Mouse (Mus musculus) midbrain, embryonic 11.5 days (tissue): ENCODE measurements at regions not wholly inside any gene's neighbourhood (a gene's known extent, or its start where the extent isn't known, plus 50 kb on each side); places are given as distances from the start of the nearest gene placed in this dataset.
A peak's percentile ranks its signal among the peaks of the same experiment; 100 is the strongest.

Source experiments
- ATAC-seq: fragments of 200-750 bp; cut with Nextera tagmentation; 2 replicates; pipeline ENCODE4 v1.8.0; 2017; ENCODE audit warnings: moderate TSS enrichment, moderate library complexity; ENCODE audit not compliant: low FRiP score
- DNase-seq: peaks from one replicate; pipeline ENCODE4 v3.0.0; 2015; ENCODE audit warnings: low spot score; ENCODE audit errors: missing footprints
- H3K27ac ChIP-seq: fragments of 300-500 bp; sonication (generic); 2 replicates; pipeline ENCODE4 v1.5.1; 2014; ENCODE audit warnings: low read depth, low read length
- H3K27me3 ChIP-seq: fragments of 300-500 bp; sonication (generic); 2 replicates; pipeline ENCODE4 v1.6.1; 2014; ENCODE audit warnings: mild to moderate bottlenecking, low read length, moderate library complexity, mixed read lengths; ENCODE audit not compliant: control insufficient read depth, insufficient read depth
- H3K36me3 ChIP-seq: fragments of 300-500 bp; sonication (generic); 2 replicates; pipeline ENCODE4 v1.6.1; 2014; ENCODE audit warnings: mild to moderate bottlenecking, low read length, moderate library complexity, mixed read lengths; ENCODE audit not compliant: control insufficient read depth, insufficient read depth
- H3K4me1 ChIP-seq: fragments of 300-500 bp; sonication (generic); 2 replicates; pipeline ENCODE4 v1.6.1; 2014; ENCODE audit warnings: low read length; ENCODE audit not compliant: control insufficient read depth, insufficient read depth
- H3K4me2 ChIP-seq: fragments of 300-500 bp; sonication (generic); 2 replicates; pipeline ENCODE4 v1.6.1; 2014; ENCODE audit warnings: mild to moderate bottlenecking, moderate library complexity
- H3K4me3 ChIP-seq: fragments of 300-500 bp; sonication (generic); 2 replicates; pipeline ENCODE4 v1.5.1; 2014; ENCODE audit warnings: low read depth, low read length
- H3K9ac ChIP-seq: fragments of 300-500 bp; sonication (generic); 2 replicates; pipeline ENCODE4 v1.6.1; 2014; ENCODE audit warnings: low read length
- H3K9me3 ChIP-seq: fragments of 300-500 bp; sonication (generic); 2 replicates; pipeline ENCODE4 v1.6.1; 2016; ENCODE audit warnings: low read length; ENCODE audit not compliant: control insufficient read depth
- WGBS: fragments of 180-500 bp; shearing (Covaris S2); extraction: QIAGEN DNeasy Blood & Tissue Kit; methylation state at CpG from one replicate; pipeline ENCODE4 v1.1.7; 2014; 5-methylcytosine and 5-hydroxymethylcytosine counted together

DNA sequence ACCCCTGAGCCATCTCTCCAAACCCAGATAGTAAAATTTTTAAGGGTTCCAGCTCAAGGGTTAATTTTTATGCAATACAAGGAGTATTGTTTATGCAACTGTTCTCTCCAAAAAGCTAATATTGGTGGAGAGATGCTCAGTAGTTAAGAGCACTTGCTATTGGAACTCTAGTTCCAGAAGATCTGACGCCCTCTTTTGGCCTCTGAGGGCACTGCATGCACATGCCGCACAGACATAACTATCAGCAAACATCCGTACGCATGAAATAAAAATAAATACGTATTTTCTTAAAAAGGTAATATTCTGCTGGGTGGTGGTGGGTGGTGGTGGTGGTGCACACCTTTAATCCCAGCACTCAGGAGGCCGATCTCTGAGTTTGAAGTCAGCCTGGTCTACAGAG, 112.1 kb upstream of the Tmpo start:
- no peaks in the 10 kb centered on the region for H3K27me3 ChIP-seq
- no peak overlapping the region for H3K4me2 ChIP-seq
- peaks cover 2% of the 10 kb centered on the region; the same call in 1 of the 2 replicates for H3K4me1 ChIP-seq
- ATAC-seq (no peak), DNase-seq (peak; percentile 31)
- H3K9me3 ChIP-seq: no peaks in the 10 kb centered on the region
- H3K36me3 ChIP-seq: no peaks in the 10 kb centered on the region
- H3K27ac ChIP-seq: no peak overlapping the region
- H3K9ac ChIP-seq: no peak overlapping the region
- H3K4me3 ChIP-seq: no peak overlapping the region
- WGBS: 89% methylated on average over 6 of the region's 6 CpGs

DNA sequence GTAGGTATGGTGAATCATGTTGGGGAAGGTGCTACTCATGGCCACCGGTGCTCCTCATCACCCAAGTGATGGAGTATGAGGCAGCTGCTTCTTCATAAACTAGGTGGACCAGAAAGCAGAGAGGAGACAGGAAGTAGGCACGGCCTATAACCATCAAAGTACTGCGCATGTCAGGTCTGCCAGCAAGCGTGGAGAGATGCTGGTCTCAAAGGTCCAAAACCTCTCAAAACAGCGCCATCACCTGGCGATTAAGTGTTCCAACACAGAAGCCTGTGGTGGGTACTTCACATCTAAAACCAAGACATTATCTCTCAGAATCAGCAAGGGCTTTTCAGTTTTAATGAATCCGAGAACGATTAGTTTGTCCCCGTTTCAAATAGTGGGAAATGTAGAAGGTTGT, 103.1 kb upstream of the Tmpo start:
- no peak for ATAC-seq
- H3K36me3 ChIP-seq: no peaks in the 10 kb centered on the region
- H3K9me3 ChIP-seq: no peaks in the 10 kb centered on the region
- H3K27ac ChIP-seq: no peak overlapping the region
- no peak overlapping the region for H3K4me2 ChIP-seq
- no peak overlapping the region for H3K9ac ChIP-seq
- WGBS: 92% methylated on average over 9 of the region's 9 CpGs
- DNase-seq: no peak
- no peak overlapping the region for H3K4me3 ChIP-seq
- no peaks in the 10 kb centered on the region for H3K4me1 ChIP-seq
- H3K27me3 ChIP-seq: no peaks in the 10 kb centered on the region

DNA sequence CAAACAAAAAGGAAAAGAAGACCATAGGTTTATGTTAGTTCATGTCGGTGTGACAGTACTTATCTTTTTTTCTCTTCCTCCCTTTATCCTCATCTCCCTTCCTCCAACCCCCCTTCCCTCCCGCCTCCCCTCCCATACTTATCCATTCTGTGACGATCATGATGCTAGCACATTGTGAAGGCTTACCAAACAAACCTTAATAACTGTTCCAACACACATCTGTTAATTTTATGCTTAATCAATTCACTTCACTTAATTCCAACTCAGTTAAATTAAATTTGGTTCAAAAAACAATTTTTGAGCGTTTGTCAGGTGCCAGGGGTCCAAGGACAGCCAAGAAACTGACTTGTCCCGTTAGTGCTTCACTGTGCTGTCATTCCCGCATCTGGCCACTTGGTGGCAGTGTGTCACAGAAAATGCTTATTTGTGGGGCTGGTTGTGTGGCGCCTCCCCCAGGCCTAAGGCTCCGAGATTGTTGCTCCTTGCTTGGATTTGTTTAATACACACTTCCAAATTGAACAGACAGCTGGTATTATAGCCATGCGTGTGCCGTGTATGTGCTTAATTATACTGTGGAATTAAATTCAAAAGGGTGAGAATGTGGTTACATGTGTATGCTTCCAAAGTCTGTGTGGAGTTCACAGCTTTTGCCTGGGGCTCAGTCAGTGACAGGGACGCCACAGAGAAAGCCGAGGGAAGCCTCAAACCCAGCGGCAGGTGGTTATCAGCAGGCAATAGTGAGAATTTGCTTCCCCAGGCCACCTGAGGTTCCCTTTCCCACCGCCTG, 90.0 kb upstream of the Tmpo start:
- no peak overlapping the region for H3K27ac ChIP-seq

DNA sequence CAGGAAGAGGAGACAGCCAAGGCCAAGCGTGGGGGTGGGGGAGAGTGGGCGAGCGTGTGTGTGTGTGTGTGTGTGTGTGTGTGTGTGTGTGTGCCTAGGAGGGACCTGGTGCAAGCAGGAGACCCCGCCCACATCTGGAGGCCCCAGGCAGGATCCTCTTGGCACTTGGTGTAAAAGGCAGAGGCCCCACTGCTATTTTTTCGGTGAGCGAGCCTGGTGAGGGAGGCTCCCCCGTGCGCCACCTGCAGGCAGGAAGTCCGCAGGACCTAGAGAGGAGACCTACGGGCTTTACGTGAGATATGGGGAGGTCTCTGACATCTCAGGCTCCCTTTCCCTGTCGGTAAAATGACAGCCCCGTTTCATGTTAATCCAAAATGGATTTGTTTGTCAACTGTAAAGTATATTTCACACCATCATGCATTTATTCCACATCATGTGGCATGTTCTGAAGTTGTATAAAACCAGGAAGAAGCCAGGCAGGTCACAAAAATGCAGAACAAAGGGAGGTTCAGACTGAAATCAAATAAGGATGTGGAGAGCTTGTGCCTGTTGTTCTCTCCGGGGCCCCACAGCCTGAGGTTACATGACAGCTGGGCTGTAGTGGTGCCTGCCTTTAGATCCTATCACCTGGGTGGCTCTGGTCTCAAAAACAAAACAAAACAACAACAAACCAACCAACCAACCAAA, 89.3 kb upstream of the Tmpo start:
- no peak overlapping the region for H3K27ac ChIP-seq
- H3K36me3 ChIP-seq: no peaks in the 10 kb centered on the region
- H3K27me3 ChIP-seq: no peaks in the 10 kb centered on the region
- peak; percentile 79 for ATAC-seq
- no peak overlapping the region; the same call in 1 of the 2 replicates for H3K4me2 ChIP-seq
- WGBS: 19% methylated on average over 14 of the region's 14 CpGs
- peak overlapping the region; percentile 1; the same call in 1 of the 2 replicates for H3K9ac ChIP-seq
- no peaks in the 10 kb centered on the region for H3K9me3 ChIP-seq
- H3K4me3 ChIP-seq: no peak overlapping the region
- peaks cover 9% of the 10 kb centered on the region for H3K4me1 ChIP-seq
- DNase-seq: peak; percentile 95

More for the DNA sequence above, 90.0 kb upstream of the Tmpo start:
- ATAC-seq (peak; percentile 64), DNase-seq (peak; percentile 99)
- Histone ChIP-seq H3K4me3 (no peak overlapping the region), H3K9ac (peak overlapping the region; percentile 1; the same call in 1 of the 2 replicates), H3K4me2 (peak overlapping the region; percentile 24; the same call in 1 of the 2 replicates), H3K4me1 (peaks cover 9% of the 10 kb centered on the region), H3K27me3 (no peaks in the 10 kb centered on the region), H3K9me3 (no peaks in the 10 kb centered on the region), H3K36me3 (no peaks in the 10 kb centered on the region)
- WGBS: 13% methylated on average over 14 of the region's 14 CpGs

DNA sequence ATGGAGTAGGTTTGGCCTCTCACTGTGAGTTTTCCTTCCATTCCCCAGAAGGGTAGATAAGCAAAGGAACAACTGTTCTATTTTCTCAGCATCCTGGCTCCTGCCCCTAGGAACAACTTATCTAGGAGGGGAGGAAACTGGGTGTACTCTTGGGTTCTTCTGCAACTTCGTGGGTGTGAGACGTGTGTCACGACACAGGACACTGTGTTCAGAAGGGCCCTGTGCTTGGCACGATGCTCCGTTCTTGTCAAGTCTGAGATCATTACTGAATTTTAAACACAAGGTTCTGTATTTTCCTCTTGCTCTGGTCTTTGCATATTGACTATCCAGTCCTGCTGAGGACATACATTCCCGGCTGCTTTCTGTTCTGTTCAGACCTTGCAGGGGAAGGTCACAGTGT, 86.8 kb upstream of the Tmpo start:
- H3K9ac ChIP-seq: no peak overlapping the region
- no peaks in the 10 kb centered on the region for H3K36me3 ChIP-seq
- peaks cover 9% of the 10 kb centered on the region for H3K4me1 ChIP-seq
- H3K9me3 ChIP-seq: no peaks in the 10 kb centered on the region
- H3K4me3 ChIP-seq: no peak overlapping the region
- DNase-seq (no peak), ATAC-seq (no peak)
- WGBS: 95% methylated on average over 6 of the region's 6 CpGs
- no peak overlapping the region for H3K4me2 ChIP-seq
- H3K27me3 ChIP-seq: no peaks in the 10 kb centered on the region
- no peak overlapping the region for H3K27ac ChIP-seq

DNA sequence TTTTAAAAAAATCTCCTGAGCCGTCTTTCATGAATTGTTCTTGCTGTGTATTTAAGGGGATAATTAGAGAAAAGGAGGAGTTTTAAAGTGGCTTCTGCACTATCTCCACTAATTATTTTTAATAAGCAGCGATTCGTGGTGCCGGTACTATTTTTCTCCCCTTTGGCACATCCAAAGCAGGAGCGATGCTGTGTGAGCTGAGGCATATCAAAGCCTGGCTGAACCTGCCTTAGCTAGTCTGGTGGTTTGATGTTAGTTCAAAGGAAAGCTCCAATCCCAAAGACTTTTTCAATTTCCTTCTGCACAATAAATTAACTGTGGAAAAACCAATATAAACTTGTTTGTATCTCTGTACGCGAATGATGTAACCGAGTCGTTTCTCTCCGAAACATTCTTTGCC, 79.3 kb upstream of the Tmpo start:
- ATAC-seq: no peak
- Histone ChIP-seq H3K27me3 (no peaks in the 10 kb centered on the region), H3K9me3 (no peaks in the 10 kb centered on the region), H3K4me3 (no peak overlapping the region), H3K9ac (no peak overlapping the region), H3K4me2 (no peak overlapping the region), H3K36me3 (no peaks in the 10 kb centered on the region), H3K4me1 (no peaks in the 10 kb centered on the region), H3K27ac (no peak overlapping the region)
- DNase-seq: no peak
- 87% methylated on average over 10 of the region's 10 CpGs for WGBS

DNA sequence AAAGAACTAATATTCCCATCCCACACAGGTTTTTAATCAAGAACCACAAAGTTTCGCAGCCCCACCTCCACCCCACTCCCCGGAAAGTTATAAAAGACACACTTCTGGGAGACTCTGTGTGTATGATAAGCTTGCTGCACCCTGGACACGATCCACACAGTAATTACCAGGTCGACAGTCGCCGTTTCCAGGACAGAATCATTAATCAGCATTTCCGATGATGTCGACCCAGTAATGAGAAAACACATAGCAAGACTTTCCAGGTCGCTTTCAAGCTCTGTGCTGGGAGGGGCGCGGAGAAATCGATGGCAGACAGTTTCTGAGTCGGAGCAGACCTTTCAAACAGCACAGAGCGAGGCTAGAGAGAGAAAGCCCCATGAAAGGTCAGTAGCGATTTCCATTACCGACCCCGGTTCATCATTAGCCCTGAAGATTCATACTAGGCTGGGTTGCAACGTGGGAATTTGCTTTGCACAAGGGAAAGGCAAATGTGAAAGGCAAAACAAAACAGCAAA, 68.6 kb upstream of the Tmpo start:
- Histone ChIP-seq H3K36me3 (no peaks in the 10 kb centered on the region), H3K27ac (no peak overlapping the region), H3K4me2 (no peak overlapping the region), H3K9me3 (no peaks in the 10 kb centered on the region), H3K4me3 (no peak overlapping the region), H3K9ac (no peak overlapping the region), H3K4me1 (no peaks in the 10 kb centered on the region), H3K27me3 (no peaks in the 10 kb centered on the region)
- DNase-seq (no peak), ATAC-seq (no peak)
- 79% methylated on average over 18 of the region's 18 CpGs for WGBS

DNA sequence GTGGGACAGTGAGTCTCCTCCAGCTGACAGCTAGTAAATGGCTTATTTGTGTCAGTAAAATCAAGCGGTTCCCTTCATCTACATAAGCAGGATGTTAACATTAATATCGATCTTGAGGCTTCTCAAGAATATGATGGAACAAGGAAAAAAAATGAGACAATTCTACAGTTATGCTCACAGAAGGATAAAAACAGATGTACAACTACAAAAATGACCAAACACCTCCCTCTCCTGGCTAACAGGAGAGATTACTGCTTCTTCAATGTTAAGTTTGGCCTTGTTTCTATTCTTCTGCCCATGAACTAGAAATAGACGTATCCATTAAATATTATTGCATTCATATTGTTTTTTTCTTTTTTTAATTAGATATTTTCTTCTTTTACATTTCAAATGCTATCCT, 63.2 kb upstream of the Tmpo start:
- DNase-seq (no peak), ATAC-seq (no peak)
- Histone ChIP-seq H3K27ac (no peak overlapping the region), H3K4me1 (peaks cover 3% of the 10 kb centered on the region), H3K4me2 (no peak overlapping the region), H3K9ac (no peak overlapping the region), H3K27me3 (no peaks in the 10 kb centered on the region), H3K4me3 (no peak overlapping the region), H3K9me3 (no peaks in the 10 kb centered on the region), H3K36me3 (no peaks in the 10 kb centered on the region)
- WGBS: 87% methylated on average over 3 of the region's 3 CpGs

DNA sequence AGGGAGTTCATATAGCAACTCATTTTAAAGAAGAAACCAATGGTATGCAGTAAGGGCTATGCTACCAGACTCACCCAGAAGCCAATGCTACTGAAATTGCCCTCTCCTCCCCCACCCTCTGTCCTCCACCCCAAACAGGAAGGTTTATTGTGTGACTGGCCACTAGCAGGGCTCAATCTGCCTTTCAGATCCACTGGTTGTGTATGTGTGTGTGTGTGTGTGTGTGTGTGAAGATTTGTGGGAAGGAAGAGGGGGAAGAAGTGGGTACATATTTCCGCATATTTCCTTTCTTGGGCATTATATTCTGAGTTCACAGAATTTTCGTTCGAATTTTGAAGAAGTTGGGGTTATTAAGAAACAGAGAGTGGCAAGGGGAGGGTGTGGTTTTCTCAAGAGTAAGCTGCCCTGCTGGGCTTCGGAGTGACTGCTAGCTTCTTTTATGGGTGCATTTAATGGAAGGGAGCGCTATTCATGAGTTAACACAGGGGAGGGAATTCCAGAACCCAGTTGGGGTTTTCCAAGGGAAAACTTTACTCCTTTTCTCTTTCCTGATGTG, 61.5 kb upstream of the Tmpo start:
- H3K4me2 ChIP-seq: no peak overlapping the region
- WGBS: 73% methylated on average over 5 of the region's 5 CpGs

More for the DNA sequence above, 61.5 kb upstream of the Tmpo start:
- DNase-seq (no peak), ATAC-seq (no peak)
- Histone ChIP-seq H3K4me1 (peaks cover 3% of the 10 kb centered on the region), H3K27me3 (no peaks in the 10 kb centered on the region), H3K9ac (no peak overlapping the region), H3K36me3 (no peaks in the 10 kb centered on the region), H3K4me3 (no peak overlapping the region), H3K9me3 (no peaks in the 10 kb centered on the region), H3K27ac (no peak overlapping the region)
